Mouse (Mus musculus) lung, adult 2 months (tissue): Measurements from ENCODE around the gene Lhfpl3.

Experiments
- CTCF ChIP-seq: fragments of 200-500 bp; IDR thresholded peaks from 2 replicates; pipeline ENCODE4 v1.5.1; 2011; ENCODE audit warnings: mild to moderate bottlenecking, low read length, control low read depth; ENCODE audit not compliant: insufficient read depth
- POLR2A ChIP-seq: fragments of 200-500 bp; IDR thresholded peaks from 2 replicates; pipeline ENCODE4 v1.6.1; 2011; ENCODE audit warnings: low read depth, mild to moderate bottlenecking, control low read depth, low read length, borderline replicate concordance; ENCODE audit errors: extremely low read depth

- no peak for TF ChIP-seq POLR2A
- no peak for TF ChIP-seq CTCF
Observed at GRCm38 (mm10) chr5:22829822-22830450, 84.1 kb downstream of the Lhfpl3 start.
